Mouse (Mus musculus) T-helper 2 cell (primary cell): ENCODE results near the gene Klhl35.

Experiments used
- in situ Hi-C: fragments of 300-600 bp; cut with MboI, MseI; formaldehyde crosslinking; loops from one replicate; pipeline ENCODE4 v1.15.1; 2025; ENCODE audit warnings: high pct_unique_total_duplicates

The Klhl35 gene

DNA sequence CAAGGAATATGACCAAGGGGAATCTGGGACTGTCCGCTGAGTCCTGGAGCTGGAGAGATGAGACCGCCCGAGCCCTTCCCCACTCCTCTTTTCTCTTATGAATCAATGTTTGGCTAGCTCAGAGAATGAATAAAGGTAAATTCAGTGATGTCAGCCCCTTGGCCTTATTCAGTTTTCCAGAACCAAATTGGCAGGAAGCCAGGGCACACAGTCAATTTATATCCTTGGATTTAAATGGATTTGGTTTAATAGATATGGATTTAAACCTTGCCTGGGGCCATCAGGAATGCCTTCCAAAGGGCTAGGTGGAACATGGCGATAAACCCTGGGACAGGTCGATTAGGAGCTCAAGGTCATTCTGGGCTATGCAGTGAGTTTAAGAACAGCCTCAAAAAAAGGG, 23.9 kb downstream of the Klhl35 start:
- in situ Hi-C loops = loop anchor here (5.0 kb wide), 1 partner anchor 53 kb away; no protein-coding TSS in a partner anchor

DNA sequence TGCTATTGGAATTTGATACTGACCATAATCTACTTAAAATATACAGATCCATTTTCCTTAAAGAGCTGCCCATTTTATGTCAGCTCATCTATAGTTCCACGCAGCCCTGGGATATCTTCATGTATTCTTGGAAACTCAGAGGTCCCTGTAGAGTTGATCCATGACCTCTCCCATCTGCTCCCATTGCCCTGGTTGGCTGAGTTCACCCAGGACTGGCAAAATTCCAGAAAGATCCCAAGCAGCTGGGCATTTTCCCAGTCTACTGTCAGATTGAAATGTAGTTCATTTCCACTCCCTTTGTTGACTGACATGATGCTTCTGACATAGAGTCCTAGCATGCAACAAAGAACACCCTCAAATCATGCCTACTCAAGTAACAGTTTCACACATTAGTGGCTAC, 33.3 kb downstream of the Klhl35 start:
- in situ Hi-C loops = no loop called here

DNA sequence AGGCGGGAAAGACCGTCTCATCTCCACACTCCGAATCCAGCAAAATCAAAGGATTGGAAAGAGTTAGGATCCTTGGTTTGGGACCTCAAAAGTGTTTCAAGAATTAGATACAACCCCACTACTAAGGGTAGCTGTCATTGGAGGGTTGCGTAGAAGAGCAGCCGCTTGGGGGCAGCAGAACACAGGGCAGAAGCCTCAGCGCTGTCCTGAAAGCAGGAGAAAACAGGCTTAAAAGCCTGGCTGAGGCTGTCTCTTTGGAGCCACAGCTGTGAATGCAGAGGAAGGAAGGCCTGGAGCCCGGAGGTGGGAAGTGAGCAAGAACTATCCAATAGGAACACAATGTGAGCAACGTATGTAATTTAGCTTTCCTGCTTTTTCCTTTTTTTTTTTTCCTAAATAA, 34.4 kb downstream of the Klhl35 start:
- in situ Hi-C loops = loop anchor here (5.0 to 10.0 kb wide), 2 partner anchors 87 to 295 kb away; no protein-coding TSS in a partner anchor

DNA sequence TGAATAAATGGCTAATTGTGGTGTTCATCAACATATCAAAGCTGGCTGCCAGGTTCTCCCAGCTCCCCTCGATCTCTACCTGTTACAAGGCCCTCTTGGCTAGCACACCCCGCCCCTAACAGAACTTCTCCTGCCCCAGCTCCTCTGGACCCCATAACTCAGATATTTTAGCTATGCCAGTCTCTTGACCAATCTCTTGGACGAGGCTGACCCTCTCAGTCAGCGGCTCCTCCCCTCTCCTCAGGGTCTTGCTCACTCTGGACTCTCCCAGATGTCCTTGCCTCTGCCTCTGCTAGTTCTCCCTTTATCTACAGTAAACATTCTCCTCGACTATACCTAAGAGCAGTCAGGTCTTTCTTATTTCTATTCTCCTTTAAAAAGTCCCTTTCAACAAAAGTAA, 34.9 kb downstream of the Klhl35 start:
- in situ Hi-C loops = loop anchor here (5.0 to 10.0 kb wide), 2 partner anchors 87 to 294 kb away; no protein-coding TSS in a partner anchor

DNA sequence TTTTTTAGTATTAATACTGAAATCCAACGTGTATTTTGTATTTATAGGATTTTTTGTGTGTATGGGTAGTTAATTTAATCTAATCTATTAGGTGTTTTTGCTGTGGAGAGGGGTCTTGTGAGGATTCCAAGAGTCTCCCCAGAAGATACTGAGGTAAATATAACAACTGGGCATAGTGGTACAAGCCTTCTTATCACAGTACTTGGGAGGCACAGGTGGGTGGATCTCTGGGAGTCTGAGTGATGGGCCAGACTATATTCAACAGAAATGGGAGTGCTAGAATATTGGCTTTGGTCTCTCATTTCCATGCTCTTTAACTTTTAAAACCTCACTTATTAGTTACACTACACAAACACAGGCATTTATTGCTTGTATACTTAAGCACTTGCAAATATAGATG, 35.3 kb downstream of the Klhl35 start:
- in situ Hi-C loops = loop anchor here (5.0 to 10.0 kb wide), 2 partner anchors 86 to 294 kb away; no protein-coding TSS in a partner anchor

DNA sequence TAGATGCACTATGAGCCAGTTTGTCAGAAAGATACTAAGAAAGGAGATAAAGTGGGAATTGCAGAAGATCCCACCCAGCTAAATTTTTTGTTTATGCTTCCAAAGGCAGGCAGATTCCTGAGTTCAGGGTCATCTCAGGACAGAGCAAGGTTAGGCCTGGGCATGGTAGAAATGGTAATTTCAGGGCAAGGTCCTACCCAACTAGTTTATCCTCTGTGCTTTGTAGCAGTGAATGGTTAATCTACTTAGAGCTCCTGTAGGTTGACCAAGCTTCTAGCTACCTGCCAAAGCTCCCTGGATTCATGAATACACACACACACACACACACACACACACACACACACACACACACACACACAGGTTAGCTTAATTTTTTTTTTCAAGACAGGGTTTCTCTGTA, 38.8 kb downstream of the Klhl35 start:
- in situ Hi-C loops = loop anchor here (5.0 to 10.0 kb wide), 2 partner anchors 83 to 290 kb away; no protein-coding TSS in a partner anchor

DNA sequence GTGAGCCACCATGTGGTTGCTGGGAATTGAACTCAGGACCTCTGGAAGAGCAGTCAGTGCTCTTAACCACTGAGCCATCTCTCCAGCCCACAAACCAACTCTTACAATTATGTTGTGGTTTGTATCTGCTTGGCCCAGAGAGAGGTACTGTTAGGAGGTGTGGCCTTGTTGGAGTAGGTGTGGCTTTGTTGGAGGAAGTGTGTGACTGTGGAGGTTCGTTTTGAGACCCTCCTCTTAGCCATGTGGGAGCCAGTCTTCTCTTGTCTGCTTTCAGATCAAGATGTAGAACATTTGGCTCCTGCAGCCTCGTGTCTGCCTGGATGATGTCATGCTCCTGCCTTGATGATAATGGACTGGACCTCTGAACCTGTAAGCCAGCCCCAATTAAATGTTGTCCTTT, 42.4 kb downstream of the Klhl35 start:
- in situ Hi-C loops = loop anchor here (10.0 kb wide), 1 partner anchor 287 kb away; no protein-coding TSS in a partner anchor

DNA sequence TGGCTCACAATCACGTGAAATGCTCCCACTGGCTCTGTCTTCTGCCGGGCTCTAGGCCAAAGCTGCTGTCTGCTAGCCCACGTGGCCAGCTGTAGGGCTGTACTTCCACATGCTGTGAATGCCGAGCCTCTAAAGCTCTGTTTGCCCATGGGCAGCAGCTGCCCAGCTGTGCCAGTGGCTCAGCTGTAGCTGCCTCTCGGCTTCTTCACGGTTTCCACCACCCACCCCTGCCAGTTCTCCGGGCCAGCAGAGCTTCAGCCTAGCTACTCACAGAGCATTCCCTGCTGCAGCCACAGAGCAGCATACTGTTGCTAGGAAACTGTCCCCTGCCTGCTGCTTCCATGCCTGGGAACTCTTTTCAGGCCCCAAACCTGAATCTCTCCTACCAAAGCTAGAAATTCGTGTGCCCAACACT, 44.3 kb downstream of the Klhl35 start:
- in situ Hi-C loops = no loop called here

DNA sequence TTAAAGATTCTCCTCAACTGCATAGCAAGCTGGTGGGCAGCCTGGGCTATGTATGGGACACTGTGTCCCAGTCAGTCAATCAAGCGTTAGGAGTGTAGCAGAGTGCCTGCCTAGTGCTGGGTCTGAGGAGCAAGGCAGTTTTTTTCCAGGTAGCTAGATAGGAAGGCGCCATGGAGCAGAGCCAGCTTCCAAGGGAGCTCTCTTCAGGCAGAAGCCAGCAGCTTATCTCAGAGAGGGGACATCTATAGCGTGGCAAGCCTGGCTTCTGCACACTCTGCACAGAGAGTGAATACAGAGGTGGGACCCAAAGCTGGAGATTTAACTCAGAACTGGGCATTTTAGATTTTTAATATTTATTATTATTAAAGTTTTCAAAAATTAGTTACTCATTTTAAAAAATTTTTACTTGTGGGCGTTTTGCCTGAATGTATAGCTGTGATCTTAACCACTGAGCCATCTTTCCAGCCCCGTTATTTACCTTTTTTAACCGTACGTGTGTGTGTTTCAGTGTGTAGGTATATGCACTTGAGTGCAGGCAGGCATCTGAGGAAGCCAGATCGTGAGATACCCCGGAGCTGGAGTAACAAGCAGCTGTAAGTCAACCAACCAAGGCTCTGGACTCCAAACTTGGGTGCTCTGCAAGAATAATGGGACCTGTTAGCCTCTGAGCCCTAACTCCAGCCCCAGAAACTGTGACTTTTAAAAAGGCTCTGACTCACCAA, 50.4 kb downstream of the Klhl35 start:
- in situ Hi-C loops = no loop called here

DNA sequence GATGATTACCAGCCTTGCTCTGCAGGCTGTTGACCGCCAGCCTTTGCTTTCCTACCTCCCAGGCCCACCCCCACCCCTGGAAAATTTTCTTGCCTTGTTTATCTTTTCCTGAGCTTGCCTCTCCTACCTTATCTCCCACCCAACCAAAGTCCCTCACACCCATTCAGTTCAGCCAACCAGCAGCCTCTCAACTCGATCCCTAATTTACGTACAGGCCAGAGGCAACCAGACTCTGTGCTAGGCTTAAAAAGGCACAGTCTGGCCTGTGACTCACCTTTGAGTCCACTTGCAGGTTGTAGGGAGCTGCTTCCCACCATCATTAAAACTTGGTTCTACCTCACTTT, 51.0 kb downstream of the Klhl35 start:
- in situ Hi-C loops = no loop called here

DNA sequence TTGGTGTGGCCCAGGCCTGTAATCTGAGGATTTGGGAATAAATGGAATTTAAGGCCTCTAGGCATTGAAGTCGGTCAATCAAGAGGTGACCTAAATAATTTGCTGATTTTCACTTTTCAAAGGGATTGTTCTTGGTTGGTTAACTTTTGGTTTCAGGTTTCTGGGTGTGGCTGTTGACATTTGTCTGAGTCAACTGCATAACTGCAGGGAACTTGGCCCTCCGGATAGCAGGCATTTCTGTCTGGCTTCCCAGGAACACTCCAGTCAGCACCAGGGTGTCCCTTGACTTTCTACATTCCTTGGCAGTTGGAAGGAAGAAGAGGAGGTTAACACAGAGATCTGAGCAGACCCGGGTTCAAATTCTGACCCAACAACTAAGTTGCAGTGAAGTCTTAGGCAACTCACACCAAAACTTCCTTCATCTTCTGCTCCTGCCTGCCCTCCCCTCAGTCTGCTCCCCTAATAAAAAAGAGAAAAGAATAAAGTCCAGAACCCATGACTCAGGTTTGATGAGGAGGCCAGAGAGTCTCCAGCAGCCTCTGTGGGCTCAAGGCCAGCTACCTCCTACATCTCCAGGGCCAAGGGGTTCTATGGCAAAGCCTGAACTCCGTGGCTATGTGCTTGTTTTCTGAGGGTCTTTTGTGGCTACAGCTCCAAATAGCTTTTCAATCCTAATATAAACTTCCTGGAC, 53.3 kb downstream of the Klhl35 start:
- in situ Hi-C loops = no loop called here

DNA sequence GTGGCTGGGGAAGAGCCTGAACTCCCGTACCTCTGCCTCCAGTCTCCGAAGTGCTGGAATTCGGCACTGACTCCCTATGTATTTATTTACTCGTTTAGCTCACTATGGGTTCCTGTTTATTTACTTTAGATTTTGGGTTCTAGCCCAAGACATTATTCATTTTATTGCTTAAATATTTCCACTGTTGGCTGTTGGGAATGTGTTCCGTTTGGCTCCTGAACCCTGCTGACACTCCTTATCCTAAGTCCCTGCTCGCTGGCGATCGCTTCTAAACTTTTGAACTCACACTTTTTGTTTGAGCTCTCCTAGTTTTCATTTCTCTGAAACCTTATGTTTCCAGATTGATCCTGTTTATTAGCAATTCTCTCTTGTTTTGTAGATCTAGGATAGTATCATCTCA, 57.3 kb downstream of the Klhl35 start:
- in situ Hi-C loops = no loop called here
